Mouse (Mus musculus) kidney, adult 2 months (tissue): Measurements from ENCODE around the gene Olfr1057. TPM values are rescaled to one million over a fixed set of nuclear protein-coding genes. Genes with fewer than 3 reads are reported as not detected.

Source experiments
- DNase-seq: peaks from one replicate; pipeline ENCODE4 v3.0.0; 2021
- H3K27ac ChIP-seq: fragments of 200-500 bp; 2 replicates; pipeline ENCODE4 v1.5.1; 2012; ENCODE audit warnings: low read depth, low read length, control low read depth, inconsistent platforms; ENCODE audit not compliant: insufficient read depth
- H3K27me3 ChIP-seq: fragments of 200-500 bp; replicated peaks from 2 replicates; pipeline ENCODE4 v1.6.1; 2012; ENCODE audit warnings: mild to moderate bottlenecking, moderate library complexity, low read length, inconsistent platforms; ENCODE audit not compliant: control insufficient read depth, insufficient read depth
- H3K36me3 ChIP-seq: fragments of 200-500 bp; 2 replicates; pipeline ENCODE4 v1.6.1; 2012; ENCODE audit warnings: mild to moderate bottlenecking, moderate library complexity, low read length, inconsistent platforms; ENCODE audit not compliant: control insufficient read depth, insufficient read depth
- H3K4me1 ChIP-seq: fragments of 200-500 bp; 2 replicates; pipeline ENCODE4 v1.6.1; 2011; ENCODE audit warnings: low read length; ENCODE audit not compliant: control insufficient read depth, insufficient read depth
- H3K4me3 ChIP-seq: fragments of 200-500 bp; 2 replicates; pipeline ENCODE4 v1.5.1; 2011; ENCODE audit warnings: mild to moderate bottlenecking, low read depth, low read length, control low read depth; ENCODE audit not compliant: insufficient read depth
- CTCF ChIP-seq: fragments of 200-500 bp; conservative IDR thresholded peaks from 2 replicates; pipeline ENCODE4 v1.5.1; 2011; ENCODE audit warnings: low read depth, mild to moderate bottlenecking, control low read depth, low read length, moderate library complexity, mixed read lengths; ENCODE audit not compliant: insufficient read depth, insufficient read length
- POLR2A ChIP-seq: fragments of 200-500 bp; IDR thresholded peaks from one replicate; pipeline ENCODE4 v1.6.1; 2011; ENCODE audit warnings: low read depth, low read length, control low read depth
- WGBS: fragments of 180-500 bp; shearing (Covaris S2); methylation state at CpG from one replicate; pipeline ENCODE4 v1.1.7; 2018; 5-methylcytosine and 5-hydroxymethylcytosine counted together
- polyA plus RNA-seq: library from polyadenylated mRNA; depleted of rRNA; stranded (reverse); fragments of >200 nt; gene quantifications from 2 replicates; pipeline ENCODE4 v1.2.3, GENCODE M21; 2012; rRNA removed

Gene Olfr1057
- polyA plus RNA-seq, 1 experiment = not detected

GRCm38 (mm10) chr2:86350184-86350583 lies 28.0 kb downstream of the Olfr1057 start, which contains the start of gene Olfr1055:
TSS of gene Olfr1055 (minus strand) at chr2:86350284.
- Histone ChIP-seq H3K36me3 (no peaks in the 10 kb centered on the region), H3K27me3 (no peaks in the 10 kb centered on the region), H3K27ac (no peak within 1 kb of the TSS), H3K4me1 (no peaks in the 10 kb centered on the region), H3K4me3 (no peak within 1 kb of the TSS)
- TF ChIP-seq CTCF (no peak), POLR2A (no peak)
- no peak for DNase-seq
- WGBS = 83% methylated on average over 5 of the region's 5 CpGs

GRCm38 (mm10) chr2:86335333-86335732 lies 42.9 kb downstream of the Olfr1057 start, which contains the start of gene Olfr1054:
TSS of gene Olfr1054 (minus strand) at chr2:86335433.
- no peaks in the 10 kb centered on the region for H3K27me3 ChIP-seq
- H3K4me3 ChIP-seq = no peak within 1 kb of the TSS
- DNase-seq = no peak
- H3K4me1 ChIP-seq = no peaks in the 10 kb centered on the region
- TF ChIP-seq CTCF = no peak
- no peak for TF ChIP-seq POLR2A
- H3K27ac ChIP-seq = no peak within 1 kb of the TSS
- no peaks in the 10 kb centered on the region for H3K36me3 ChIP-seq
- WGBS = 80% methylated on average over 3 of the region's 3 CpGs

Other genes starting within 250 kb of the Olfr1057 start
- gene Olfr1039, start 242.5 kb downstream of the Olfr1057 start, polyA plus RNA-seq = not detected in 2 replicates
- gene Olfr1040, start 231.7 kb downstream of the Olfr1057 start, polyA plus RNA-seq = not detected in 2 replicates
- gene Olfr1042, start 216.6 kb downstream of the Olfr1057 start, polyA plus RNA-seq = not detected in 2 replicates
- not detected in 2 replicates for gene Olfr1043, start 210.9 kb downstream of the Olfr1057 start, polyA plus RNA-seq
- gene Olfr1044, start 200.6 kb downstream of the Olfr1057 start, polyA plus RNA-seq = not detected in 2 replicates
- gene Olfr52, start 192.7 kb downstream of the Olfr1057 start, polyA plus RNA-seq = not detected in 2 replicates
- not detected in 2 replicates for gene Olfr1045, start 175.4 kb downstream of the Olfr1057 start, polyA plus RNA-seq
- gene Olfr1046, start 159.1 kb downstream of the Olfr1057 start, polyA plus RNA-seq = not detected in 2 replicates
- not detected in 2 replicates for gene Olfr1047, start 147.0 kb downstream of the Olfr1057 start, polyA plus RNA-seq
- gene Olfr1048, start 138.1 kb downstream of the Olfr1057 start, polyA plus RNA-seq = not detected in 2 replicates
- not detected in 2 replicates for gene Olfr1049, start 120.1 kb downstream of the Olfr1057 start, polyA plus RNA-seq
- gene Olfr1051, start 99.3 kb downstream of the Olfr1057 start, polyA plus RNA-seq = not detected in 2 replicates
- gene Olfr1052, start 85.9 kb downstream of the Olfr1057 start, polyA plus RNA-seq = not detected in 2 replicates
- not detected in 2 replicates for gene Olfr1053, start 63.1 kb downstream of the Olfr1057 start, polyA plus RNA-seq
- not detected in 2 replicates for gene Olfr1054, start 43.0 kb downstream of the Olfr1057 start, polyA plus RNA-seq
- gene Olfr1055, start 28.1 kb downstream of the Olfr1057 start, polyA plus RNA-seq = not detected in 2 replicates
- gene Olfr1056, start 15.9 kb downstream of the Olfr1057 start, polyA plus RNA-seq = not detected in 2 replicates
- gene Olfr1058, start 10.2 kb upstream of the Olfr1057 start, polyA plus RNA-seq = not detected in 2 replicates
- gene Olfr1061, start 35.7 kb upstream of the Olfr1057 start, polyA plus RNA-seq = not detected in 2 replicates
- gene Olfr1062, start 48.4 kb upstream of the Olfr1057 start, polyA plus RNA-seq = not detected in 2 replicates
- gene Olfr1065, start 72.2 kb upstream of the Olfr1057 start, polyA plus RNA-seq = not detected in 2 replicates
- not detected in 2 replicates for gene Olfr1066, start 77.9 kb upstream of the Olfr1057 start, polyA plus RNA-seq
- not detected in 2 replicates for gene Olfr228, start 109.0 kb upstream of the Olfr1057 start, polyA plus RNA-seq
- gene Olfr1076, start 130.1 kb upstream of the Olfr1057 start, polyA plus RNA-seq = not detected in 2 replicates
- gene Olfr1079, start 164.1 kb upstream of the Olfr1057 start, polyA plus RNA-seq = not detected in 2 replicates
- gene Olfr1080, start 179.8 kb upstream of the Olfr1057 start, polyA plus RNA-seq = not detected in 2 replicates
- gene Olfr1082, start 220.6 kb upstream of the Olfr1057 start, polyA plus RNA-seq = not detected in 2 replicates